Mouse (Mus musculus): ENCODE results near the gene Uap1. TPM values are rescaled to one million over a fixed set of nuclear protein-coding genes. Genes with fewer than 3 reads are reported as not detected.

The Uap1 gene
- polyA plus RNA-seq (2014; fragmentation: Nextera tagmentation; extraction: Ambion mirVana): 62.4 and 70.7 TPM in 2 replicates

- WGBS: under 1% methylated on average over 47 of the region's 52 CpGs
- Histone ChIP-seq H3K4me2 (ENCODE audit: low read depth, low read length) (peak within 1 kb of the TSS; percentile 85), H3K4me3 (ENCODE audit: low read depth, low read length) (peak within 1 kb of the TSS; percentile 79), H3K4me1 (ENCODE audit: control insufficient read depth, insufficient read depth, low read length) (peaks cover 9% of the 10 kb centered on the region), H3K9ac (replicated peaks; ENCODE audit: low read depth, low read length) (peak within 1 kb of the TSS; percentile 78), H3K27ac (ENCODE audit: low read depth, low read length) (peak within 1 kb of the TSS; percentile 67), H3K36me3 (ENCODE audit: control insufficient read depth, insufficient read depth, low read length) (no peaks in the 10 kb centered on the region), H3K9me3 (ENCODE audit: control insufficient read depth, low read length) (no peaks in the 10 kb centered on the region), H3K27me3 (ENCODE audit: control insufficient read depth, insufficient read depth, low read length) (peaks cover 3% of the 10 kb centered on the region; the same call in 1 of the 2 replicates)
- ATAC-seq (ENCODE audit: low read depth): peak; percentile 99
Observed at GRCm38 (mm10) chr1:170174814-170175332, at the start of gene Uap1. Gene Uap1 (minus strand): TSS chr1:170174957.

- H3K4me1 ChIP-seq (ENCODE audit: control insufficient read depth, insufficient read depth, low read length): no peaks in the 10 kb centered on the region
- no peak overlapping the region for H3K4me2 ChIP-seq (ENCODE audit: low read depth, low read length)
- H3K9me3 ChIP-seq (ENCODE audit: control insufficient read depth, low read length): no peaks in the 10 kb centered on the region; the same call in 1 of the 2 replicates
- H3K4me3 ChIP-seq (ENCODE audit: low read depth, low read length): no peak overlapping the region
- H3K27me3 ChIP-seq (ENCODE audit: control insufficient read depth, insufficient read depth, low read length): no peaks in the 10 kb centered on the region
- no peaks in the 10 kb centered on the region for H3K36me3 ChIP-seq (ENCODE audit: control insufficient read depth, insufficient read depth, low read length)
- no peak for ATAC-seq (ENCODE audit: low read depth)
- H3K9ac ChIP-seq (replicated peaks; ENCODE audit: low read depth, low read length): no peak overlapping the region
- no peak overlapping the region for H3K27ac ChIP-seq (ENCODE audit: low read depth, low read length)
- WGBS: 86% methylated on average over 2 of the region's 2 CpGs
Observed at GRCm38 (mm10) chr1:170223276-170223675, 48.5 kb upstream of the Uap1 start.

GRCm38 (mm10) chr1:170220351-170220750, 45.6 kb upstream of the Uap1 start:
- no peak for ATAC-seq (ENCODE audit: low read depth)
- no peak overlapping the region for H3K27ac ChIP-seq (ENCODE audit: low read depth, low read length)
- H3K36me3 ChIP-seq (ENCODE audit: control insufficient read depth, insufficient read depth, low read length): no peaks in the 10 kb centered on the region
- H3K27me3 ChIP-seq (ENCODE audit: control insufficient read depth, insufficient read depth, low read length): no peaks in the 10 kb centered on the region
- no peak overlapping the region for H3K4me3 ChIP-seq (ENCODE audit: low read depth, low read length)
- no peak overlapping the region for H3K4me2 ChIP-seq (ENCODE audit: low read depth, low read length)
- H3K9ac ChIP-seq (replicated peaks; ENCODE audit: low read depth, low read length): no peak overlapping the region
- H3K9me3 ChIP-seq (ENCODE audit: control insufficient read depth, low read length): no peaks in the 10 kb centered on the region; the same call in 1 of the 2 replicates
- H3K4me1 ChIP-seq (ENCODE audit: control insufficient read depth, insufficient read depth, low read length): no peaks in the 10 kb centered on the region

DNA sequence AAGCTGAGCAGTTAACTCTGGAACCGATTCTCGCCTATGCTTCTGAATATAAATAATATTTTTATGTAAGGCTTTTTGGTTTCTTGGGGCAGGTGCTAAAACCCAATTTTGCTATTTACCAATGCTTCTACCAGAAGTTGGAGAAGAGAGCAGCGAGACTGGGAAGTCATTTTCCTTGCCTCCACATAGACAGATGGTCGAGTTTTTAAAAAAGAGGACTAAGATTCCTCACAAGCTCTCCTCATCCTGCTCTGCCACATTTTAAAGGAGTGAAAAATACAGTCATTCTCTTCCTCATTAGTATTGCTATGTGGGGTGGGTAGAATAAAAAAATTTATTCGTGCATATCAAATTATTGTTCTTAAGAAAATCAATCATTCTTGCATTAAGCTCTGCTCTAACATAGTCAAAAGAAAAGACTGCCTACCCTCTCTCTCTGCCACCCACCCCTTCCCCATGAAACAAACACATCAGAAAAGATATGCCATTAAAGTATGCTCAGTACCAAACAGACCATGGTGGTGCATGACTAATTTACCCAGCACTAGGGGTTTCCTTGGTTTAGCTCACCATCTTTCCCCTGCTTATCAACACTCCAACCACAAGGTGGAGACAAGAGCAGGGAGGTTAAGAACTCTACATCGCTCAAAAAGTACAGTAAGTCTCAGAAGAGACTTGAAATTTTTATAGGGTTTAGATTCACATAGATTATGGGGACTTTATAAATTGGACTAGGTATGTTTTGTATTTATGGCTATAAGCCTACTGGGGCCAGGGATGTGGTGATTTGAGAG, 43.5 kb upstream of the Uap1 start:
- Histone ChIP-seq H3K27me3 (ENCODE audit: control insufficient read depth, insufficient read depth, low read length) (no peaks in the 10 kb centered on the region), H3K27ac (ENCODE audit: low read depth, low read length) (no peak overlapping the region), H3K4me1 (ENCODE audit: control insufficient read depth, insufficient read depth, low read length) (peaks cover 4% of the 10 kb centered on the region; the same call in 1 of the 2 replicates), H3K9me3 (ENCODE audit: control insufficient read depth, low read length) (no peaks in the 10 kb centered on the region), H3K4me3 (ENCODE audit: low read depth, low read length) (no peak overlapping the region), H3K9ac (replicated peaks; ENCODE audit: low read depth, low read length) (no peak overlapping the region), H3K36me3 (ENCODE audit: control insufficient read depth, insufficient read depth, low read length) (no peaks in the 10 kb centered on the region), H3K4me2 (ENCODE audit: low read depth, low read length) (no peak overlapping the region)
- WGBS: 86% methylated on average over 6 of the region's 6 CpGs
- ATAC-seq (ENCODE audit: low read depth): no peak

GRCm38 (mm10) chr1:170215590-170215989, 40.8 kb upstream of the Uap1 start:
- no peak overlapping the region; the same call in 1 of the 2 replicates for H3K9ac ChIP-seq (replicated peaks; ENCODE audit: low read depth, low read length)
- H3K4me1 ChIP-seq (ENCODE audit: control insufficient read depth, insufficient read depth, low read length): peaks cover 4% of the 10 kb centered on the region; the same call in 1 of the 2 replicates
- H3K4me3 ChIP-seq (ENCODE audit: low read depth, low read length): peak overlapping the region; percentile 88
- peak; percentile 25; the same call in 1 of the 2 replicates for ATAC-seq (ENCODE audit: low read depth)
- H3K27ac ChIP-seq (ENCODE audit: low read depth, low read length): no peak overlapping the region
- peaks cover 5% of the 10 kb centered on the region; the same call in 1 of the 2 replicates for H3K36me3 ChIP-seq (ENCODE audit: control insufficient read depth, insufficient read depth, low read length)
- peak overlapping the region; percentile 45 for H3K4me2 ChIP-seq (ENCODE audit: low read depth, low read length)
- whole genome bisulfite sequencing: 76% methylated on average over 3 of the region's 3 CpGs
- no peaks in the 10 kb centered on the region for H3K9me3 ChIP-seq (ENCODE audit: control insufficient read depth, low read length)
- no peaks in the 10 kb centered on the region for H3K27me3 ChIP-seq (ENCODE audit: control insufficient read depth, insufficient read depth, low read length)

DNA sequence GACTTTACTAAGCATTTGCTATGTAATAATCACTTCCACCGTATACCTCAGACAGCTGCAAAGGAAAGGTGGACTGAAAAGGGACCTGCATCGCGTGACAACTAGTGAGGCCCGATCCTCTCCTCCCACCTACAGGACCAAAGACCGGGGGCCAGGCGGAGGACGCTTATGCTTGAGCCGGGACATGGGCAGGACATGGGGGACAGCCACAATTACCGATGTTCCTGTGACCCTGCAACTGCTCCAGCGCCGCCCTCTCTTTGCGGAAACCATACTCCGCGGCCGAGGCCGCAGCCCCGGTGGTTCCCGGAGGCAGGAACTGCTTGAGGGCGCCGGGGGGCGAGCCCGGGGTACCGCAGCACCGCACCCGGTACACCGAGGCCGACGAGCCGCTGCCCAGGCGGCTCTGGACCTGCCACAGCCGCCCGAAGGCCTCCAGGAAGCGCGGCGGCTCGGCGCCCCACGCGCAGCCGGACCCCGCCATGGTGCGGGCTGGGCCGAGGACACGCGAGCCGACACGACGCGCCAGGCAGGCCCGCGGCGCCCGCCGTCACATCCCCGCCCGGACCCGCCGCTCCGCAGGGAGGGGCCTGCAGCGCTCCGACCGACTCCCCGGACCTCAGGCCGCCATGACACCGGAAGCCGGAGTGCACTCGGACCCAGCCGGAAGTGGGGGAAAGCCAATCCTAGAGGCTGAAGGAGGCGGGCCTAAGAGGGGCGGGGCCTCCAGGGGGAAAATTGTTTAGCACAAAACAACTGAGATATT, 40.2 kb upstream of the Uap1 start, which contains the start of gene Uhmk1:
Uhmk1 (minus strand) TSS at position 641 of the 766 bp plus-strand sequence.
- H3K4me3 ChIP-seq (ENCODE audit: low read depth, low read length): peak within 1 kb of the TSS; percentile 88
- WGBS: under 1% methylated on average over 56 of the region's 70 CpGs
- H3K9me3 ChIP-seq (ENCODE audit: control insufficient read depth, low read length): no peaks in the 10 kb centered on the region
- peak; percentile 99 for ATAC-seq (ENCODE audit: low read depth)
- H3K4me1 ChIP-seq (ENCODE audit: control insufficient read depth, insufficient read depth, low read length): peaks cover 4% of the 10 kb centered on the region; the same call in 1 of the 2 replicates
- peak within 1 kb of the TSS; percentile 66 for H3K4me2 ChIP-seq (ENCODE audit: low read depth, low read length)
- H3K27ac ChIP-seq (ENCODE audit: low read depth, low read length): peak within 1 kb of the TSS; percentile 78
- no peaks in the 10 kb centered on the region for H3K27me3 ChIP-seq (ENCODE audit: control insufficient read depth, insufficient read depth, low read length)
- H3K9ac ChIP-seq (replicated peaks; ENCODE audit: low read depth, low read length): peak within 1 kb of the TSS; percentile 91
- peaks cover 7% of the 10 kb centered on the region; the same call in 1 of the 2 replicates for H3K36me3 ChIP-seq (ENCODE audit: control insufficient read depth, insufficient read depth, low read length)

GRCm38 (mm10) chr1:170214383-170214756, 39.6 kb upstream of the Uap1 start:
- no peaks in the 10 kb centered on the region for H3K9me3 ChIP-seq (ENCODE audit: control insufficient read depth, low read length)
- H3K4me2 ChIP-seq (ENCODE audit: low read depth, low read length): peak overlapping the region; percentile 66
- H3K27ac ChIP-seq (ENCODE audit: low read depth, low read length): peak overlapping the region; percentile 78; the same call in 1 of the 2 replicates
- peak overlapping the region; percentile 88 for H3K4me3 ChIP-seq (ENCODE audit: low read depth, low read length)
- 47% methylated on average over 7 of the region's 7 CpGs for WGBS
- no peak for ATAC-seq (ENCODE audit: low read depth)
- peaks cover 7% of the 10 kb centered on the region; the same call in 1 of the 2 replicates for H3K36me3 ChIP-seq (ENCODE audit: control insufficient read depth, insufficient read depth, low read length)
- H3K4me1 ChIP-seq (ENCODE audit: control insufficient read depth, insufficient read depth, low read length): peaks cover 4% of the 10 kb centered on the region; the same call in 1 of the 2 replicates
- H3K9ac ChIP-seq (replicated peaks; ENCODE audit: low read depth, low read length): peak overlapping the region; percentile 91
- no peaks in the 10 kb centered on the region for H3K27me3 ChIP-seq (ENCODE audit: control insufficient read depth, insufficient read depth, low read length)

DNA sequence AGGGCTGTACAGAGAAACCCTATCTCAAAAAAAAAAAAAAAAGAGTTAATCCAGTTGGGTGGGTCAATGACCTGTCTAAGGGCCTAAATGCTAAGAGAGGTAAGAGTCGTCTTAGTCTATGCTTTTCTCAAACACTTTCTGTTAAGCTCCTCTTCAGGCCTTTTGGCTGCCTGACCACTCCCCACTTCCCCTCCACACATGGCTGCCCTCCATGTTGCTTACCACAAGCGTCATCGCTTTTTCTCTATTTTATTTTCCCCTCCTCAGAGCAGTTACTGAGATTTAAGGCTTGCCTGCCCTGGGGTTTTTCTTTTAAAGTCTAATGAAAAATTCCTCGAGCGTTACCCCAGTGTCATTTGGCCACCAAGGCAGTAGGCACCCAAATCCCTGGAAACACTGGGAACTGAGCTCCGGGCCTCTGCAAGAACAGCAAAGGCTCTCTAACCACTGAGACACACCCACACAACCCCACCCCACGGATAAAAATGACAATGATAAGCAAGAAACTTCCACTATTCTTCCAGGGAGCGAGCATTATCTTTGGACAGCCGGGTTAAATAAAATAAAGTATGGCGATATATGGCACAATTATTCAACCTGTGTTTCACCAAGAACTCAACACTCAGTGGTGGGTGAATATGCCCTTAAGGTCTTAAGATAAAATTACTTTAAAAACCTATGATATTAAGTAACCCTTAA, 38.6 kb upstream of the Uap1 start:
- H3K9ac ChIP-seq (replicated peaks; ENCODE audit: low read depth, low read length): no peak overlapping the region
- no peak for ATAC-seq (ENCODE audit: low read depth)
- WGBS: 89% methylated on average over 10 of the region's 10 CpGs

More for the DNA sequence above, 38.6 kb upstream of the Uap1 start:
- no peak overlapping the region for H3K27ac ChIP-seq (ENCODE audit: low read depth, low read length)
- no peak overlapping the region for H3K4me3 ChIP-seq (ENCODE audit: low read depth, low read length)
- H3K4me2 ChIP-seq (ENCODE audit: low read depth, low read length): no peak overlapping the region
- H3K36me3 ChIP-seq (ENCODE audit: control insufficient read depth, insufficient read depth, low read length): peaks cover 11% of the 10 kb centered on the region
- peaks cover 4% of the 10 kb centered on the region; the same call in 1 of the 2 replicates for H3K4me1 ChIP-seq (ENCODE audit: control insufficient read depth, insufficient read depth, low read length)
- no peaks in the 10 kb centered on the region for H3K27me3 ChIP-seq (ENCODE audit: control insufficient read depth, insufficient read depth, low read length)
- H3K9me3 ChIP-seq (ENCODE audit: control insufficient read depth, low read length): no peaks in the 10 kb centered on the region
